Mouse (Mus musculus): ENCODE measurements at regions not wholly inside any gene's neighbourhood (a gene's known extent, or its start where the extent isn't known, plus 50 kb on each side); places are given as distances from the start of the nearest gene placed in this dataset.

- H3K36me3 ChIP-seq (ENCODE audit: control insufficient read depth, insufficient read depth, low read length) = no peaks in the 10 kb centered on the region
- no peak overlapping the region; the same call in 1 of the 2 replicates for H3K4me2 ChIP-seq (replicated peaks; ENCODE audit: low read depth, low read length)
- no peaks in the 10 kb centered on the region for H3K4me1 ChIP-seq (ENCODE audit: control insufficient read depth, insufficient read depth, low read length)
- no peaks in the 10 kb centered on the region for H3K27me3 ChIP-seq (ENCODE audit: control insufficient read depth, insufficient read depth, low read length)
- H3K27ac ChIP-seq (ENCODE audit: low read depth, low read length) = no peak overlapping the region
- H3K9me3 ChIP-seq (ENCODE audit: control insufficient read depth, low read length) = no peaks in the 10 kb centered on the region
- 49% methylated on average over 13 of the region's 13 CpGs for WGBS
- peak; percentile 82 for ATAC-seq (ENCODE audit: low FRiP score, low TSS enrichment)
- no peak overlapping the region for H3K9ac ChIP-seq (ENCODE audit: low read depth, low read length)
- no peak overlapping the region for H3K4me3 ChIP-seq (ENCODE audit: low read length)
These were observed 67.9 kb upstream of the Serbp1 start for GRCm38 (mm10) chr6:67169873-67170673.

GRCm38 (mm10) chr6:67168803-67169202 is 69.2 kb upstream of the Serbp1 start:
- Histone ChIP-seq H3K4me1 (ENCODE audit: control insufficient read depth, insufficient read depth, low read length) (no peaks in the 10 kb centered on the region), H3K9me3 (ENCODE audit: control insufficient read depth, low read length) (no peaks in the 10 kb centered on the region), H3K4me3 (ENCODE audit: low read length) (peak overlapping the region; percentile 37), H3K4me2 (replicated peaks; ENCODE audit: low read depth, low read length) (peak overlapping the region; percentile 44), H3K27ac (ENCODE audit: low read depth, low read length) (peak overlapping the region; percentile 52), H3K27me3 (ENCODE audit: control insufficient read depth, insufficient read depth, low read length) (no peaks in the 10 kb centered on the region), H3K9ac (ENCODE audit: low read depth, low read length) (peak overlapping the region; percentile 54; the same call in 1 of the 2 replicates), H3K36me3 (ENCODE audit: control insufficient read depth, insufficient read depth, low read length) (no peaks in the 10 kb centered on the region)
- WGBS = 35% methylated on average over 2 of the region's 2 CpGs
- ATAC-seq (ENCODE audit: low FRiP score, low TSS enrichment) = 0 out of 2 replicates have a peak, but pooled peaks have one; percentile 25

- ATAC-seq (ENCODE audit: low FRiP score, low TSS enrichment) = peak; percentile 79
- WGBS = 12% methylated on average over 11 of the region's 11 CpGs
- Histone ChIP-seq H3K9me3 (ENCODE audit: control insufficient read depth, low read length) (no peaks in the 10 kb centered on the region), H3K27me3 (ENCODE audit: control insufficient read depth, insufficient read depth, low read length) (no peaks in the 10 kb centered on the region), H3K4me2 (replicated peaks; ENCODE audit: low read depth, low read length) (peak overlapping the region; percentile 44), H3K27ac (ENCODE audit: low read depth, low read length) (peak overlapping the region; percentile 52), H3K4me1 (ENCODE audit: control insufficient read depth, insufficient read depth, low read length) (no peaks in the 10 kb centered on the region), H3K36me3 (ENCODE audit: control insufficient read depth, insufficient read depth, low read length) (no peaks in the 10 kb centered on the region), H3K9ac (ENCODE audit: low read depth, low read length) (peak overlapping the region; percentile 54; the same call in 1 of the 2 replicates), H3K4me3 (ENCODE audit: low read length) (peak overlapping the region; percentile 37)
These were observed 69.8 kb upstream of the Serbp1 start for GRCm38 (mm10) chr6:67168031-67168777.

- H3K4me1 ChIP-seq (ENCODE audit: control insufficient read depth, insufficient read depth, low read length) = no peaks in the 10 kb centered on the region
- no peak overlapping the region for H3K4me3 ChIP-seq (ENCODE audit: low read length)
- ATAC-seq (ENCODE audit: low FRiP score, low TSS enrichment) = no peak
- H3K27ac ChIP-seq (ENCODE audit: low read depth, low read length) = no peak overlapping the region
- H3K9ac ChIP-seq (ENCODE audit: low read depth, low read length) = no peak overlapping the region
- H3K9me3 ChIP-seq (ENCODE audit: control insufficient read depth, low read length) = no peaks in the 10 kb centered on the region
- H3K36me3 ChIP-seq (ENCODE audit: control insufficient read depth, insufficient read depth, low read length) = no peaks in the 10 kb centered on the region
- H3K4me2 ChIP-seq (replicated peaks; ENCODE audit: low read depth, low read length) = no peak overlapping the region
- H3K27me3 ChIP-seq (ENCODE audit: control insufficient read depth, insufficient read depth, low read length) = no peaks in the 10 kb centered on the region
- 89% methylated on average over 6 of the region's 6 CpGs for WGBS
These were observed 72.9 kb upstream of the Serbp1 start for GRCm38 (mm10) chr6:67165091-67165490.

- H3K4me3 ChIP-seq (ENCODE audit: low read length) = no peak overlapping the region
- no peak overlapping the region for H3K4me2 ChIP-seq (replicated peaks; ENCODE audit: low read depth, low read length)
- no peak overlapping the region for H3K9ac ChIP-seq (ENCODE audit: low read depth, low read length)
- no peaks in the 10 kb centered on the region for H3K9me3 ChIP-seq (ENCODE audit: control insufficient read depth, low read length)
- no peaks in the 10 kb centered on the region for H3K27me3 ChIP-seq (ENCODE audit: control insufficient read depth, insufficient read depth, low read length)
- no peaks in the 10 kb centered on the region for H3K36me3 ChIP-seq (ENCODE audit: control insufficient read depth, insufficient read depth, low read length)
- ATAC-seq (ENCODE audit: low FRiP score, low TSS enrichment) = no peak
- no peaks in the 10 kb centered on the region for H3K4me1 ChIP-seq (ENCODE audit: control insufficient read depth, insufficient read depth, low read length)
- WGBS = 81% methylated on average over 2 of the region's 2 CpGs
- H3K27ac ChIP-seq (ENCODE audit: low read depth, low read length) = no peak overlapping the region
These were observed 74.0 kb upstream of the Serbp1 start for GRCm38 (mm10) chr6:67163947-67164346.

GRCm38 (mm10) chr6:67162814-67163213 is 75.2 kb upstream of the Serbp1 start:
- H3K4me1 ChIP-seq (ENCODE audit: control insufficient read depth, insufficient read depth, low read length) = no peaks in the 10 kb centered on the region
- H3K4me3 ChIP-seq (ENCODE audit: low read length) = no peak overlapping the region
- H3K27me3 ChIP-seq (ENCODE audit: control insufficient read depth, insufficient read depth, low read length) = no peaks in the 10 kb centered on the region
- no peak overlapping the region for H3K9ac ChIP-seq (ENCODE audit: low read depth, low read length)
- 68% methylated on average over 3 of the region's 3 CpGs for WGBS
- H3K9me3 ChIP-seq (ENCODE audit: control insufficient read depth, low read length) = no peaks in the 10 kb centered on the region
- H3K4me2 ChIP-seq (replicated peaks; ENCODE audit: low read depth, low read length) = no peak overlapping the region
- H3K36me3 ChIP-seq (ENCODE audit: control insufficient read depth, insufficient read depth, low read length) = no peaks in the 10 kb centered on the region
- H3K27ac ChIP-seq (ENCODE audit: low read depth, low read length) = no peak overlapping the region
- no peak for ATAC-seq (ENCODE audit: low FRiP score, low TSS enrichment)

- H3K4me3 ChIP-seq (ENCODE audit: low read length) = no peak overlapping the region
- no peaks in the 10 kb centered on the region for H3K4me1 ChIP-seq (ENCODE audit: control insufficient read depth, insufficient read depth, low read length)
- no peaks in the 10 kb centered on the region for H3K27me3 ChIP-seq (ENCODE audit: control insufficient read depth, insufficient read depth, low read length)
- H3K36me3 ChIP-seq (ENCODE audit: control insufficient read depth, insufficient read depth, low read length) = no peaks in the 10 kb centered on the region
- H3K27ac ChIP-seq (ENCODE audit: low read depth, low read length) = no peak overlapping the region
- 78% methylated on average over 7 of the region's 7 CpGs for WGBS
- no peaks in the 10 kb centered on the region for H3K9me3 ChIP-seq (ENCODE audit: control insufficient read depth, low read length)
- H3K9ac ChIP-seq (ENCODE audit: low read depth, low read length) = no peak overlapping the region
- ATAC-seq (ENCODE audit: low FRiP score, low TSS enrichment) = no peak
- H3K4me2 ChIP-seq (replicated peaks; ENCODE audit: low read depth, low read length) = no peak overlapping the region
These were observed 76.4 kb upstream of the Serbp1 start for GRCm38 (mm10) chr6:67161610-67162009.

GRCm38 (mm10) chr6:67160564-67160963 is 77.4 kb upstream of the Serbp1 start:
- Histone ChIP-seq H3K4me3 (ENCODE audit: low read length) (no peak overlapping the region), H3K27me3 (ENCODE audit: control insufficient read depth, insufficient read depth, low read length) (no peaks in the 10 kb centered on the region), H3K36me3 (ENCODE audit: control insufficient read depth, insufficient read depth, low read length) (no peaks in the 10 kb centered on the region), H3K9me3 (ENCODE audit: control insufficient read depth, low read length) (no peaks in the 10 kb centered on the region), H3K9ac (ENCODE audit: low read depth, low read length) (no peak overlapping the region), H3K27ac (ENCODE audit: low read depth, low read length) (no peak overlapping the region), H3K4me1 (ENCODE audit: control insufficient read depth, insufficient read depth, low read length) (no peaks in the 10 kb centered on the region), H3K4me2 (replicated peaks; ENCODE audit: low read depth, low read length) (no peak overlapping the region)
- 76% methylated on average over 3 of the region's 3 CpGs for WGBS
- ATAC-seq (ENCODE audit: low FRiP score, low TSS enrichment) = no peak

All from kidney, embryonic 14.5 days (tissue).